Mouse (Mus musculus): ENCODE results near the gene Tcl1. TPM values are rescaled to one million over a fixed set of nuclear protein-coding genes. Genes with fewer than 3 reads are reported as not detected.

The Tcl1 gene
- not detected in 2 replicates for polyA plus RNA-seq (2012; ENCODE audit: low replicate concordance)

DNA sequence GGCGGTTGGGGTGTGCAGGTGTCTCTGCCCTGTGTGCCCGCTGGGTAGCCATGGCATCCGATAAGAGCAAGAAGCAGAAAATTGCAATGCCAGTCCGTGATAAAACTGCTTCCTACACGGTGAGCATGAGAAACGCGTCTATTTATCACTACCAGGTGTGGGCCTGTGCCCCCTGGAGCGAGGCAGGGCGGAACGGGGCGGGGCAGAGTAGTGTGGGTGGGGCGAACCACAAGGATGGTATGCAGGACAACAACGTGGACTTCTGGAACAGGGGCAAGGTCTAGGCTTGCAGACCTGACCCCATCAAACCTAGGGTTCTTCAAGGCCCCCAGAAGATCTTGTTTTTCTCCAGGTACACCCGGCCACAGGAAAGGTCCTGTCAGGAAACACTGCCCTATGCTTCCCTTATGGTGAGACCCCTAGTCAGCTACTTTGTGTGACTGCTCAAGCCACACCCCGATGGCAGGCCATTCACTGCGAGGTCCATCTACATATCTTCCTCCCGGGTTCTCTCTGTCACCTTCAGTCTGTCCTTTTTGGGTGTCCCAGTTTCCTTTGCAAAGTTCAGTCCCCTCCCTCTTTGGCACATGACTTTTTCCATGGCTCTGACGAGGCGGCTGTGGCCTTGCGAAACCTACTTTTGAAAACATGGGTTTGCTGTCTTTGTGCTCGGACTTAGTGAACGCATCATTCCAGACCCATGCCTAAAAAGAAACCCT is at the start of gene Tcl1:
Tcl1 (minus strand) TSS at position 193 of the 719 bp plus-strand sequence.

GRCm38 (mm10) chr12:105201657-105202056 is 20.9 kb downstream of the Tcl1 start, which contains the start of gene Tcl1b4:
Gene Tcl1b4 (plus strand): TSS chr12:105201957.

DNA sequence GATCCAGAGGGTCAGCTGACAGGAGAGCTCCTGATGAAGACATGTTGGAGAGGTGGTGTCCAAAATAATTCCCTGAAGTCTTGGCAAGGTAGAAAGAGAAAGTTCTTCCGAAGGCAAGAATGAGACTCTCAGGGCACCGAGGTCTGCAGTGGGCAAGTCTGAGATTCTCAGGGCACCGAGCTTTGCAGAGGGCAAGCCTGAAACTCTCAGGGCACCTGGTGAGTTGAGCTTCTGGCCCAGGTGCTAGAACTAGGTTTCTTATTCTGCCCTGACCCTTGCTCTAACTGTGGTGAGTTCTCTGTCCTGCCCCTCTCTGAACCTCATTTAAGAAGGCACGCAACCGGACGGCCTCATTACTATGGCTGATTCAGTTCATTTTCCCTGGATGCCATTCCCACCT is 31.9 kb downstream of the Tcl1 start, which contains the start of gene Tcl1b3:
Tcl1b3 (plus strand) TSS at position 301 of the 400 bp plus-strand sequence.

DNA sequence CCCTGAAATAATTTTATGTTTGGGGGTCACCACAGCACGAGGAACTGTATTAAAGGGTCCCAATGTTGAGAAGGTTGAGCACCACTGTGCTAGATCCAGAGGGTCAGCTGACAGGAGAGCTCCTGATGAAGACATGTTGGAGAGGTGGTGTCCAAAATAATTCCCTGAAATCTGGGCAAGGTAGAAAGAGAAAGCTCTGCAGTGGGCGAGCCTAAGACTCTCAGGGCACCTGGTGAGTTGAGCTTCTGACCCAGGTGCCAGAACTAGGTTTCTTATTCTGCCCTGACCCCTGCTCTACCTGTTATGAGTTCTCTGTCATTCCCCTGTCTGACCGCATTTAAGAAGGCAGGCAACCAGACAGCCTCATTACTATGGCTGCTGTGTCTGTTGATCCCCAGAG is 46.5 kb downstream of the Tcl1 start, which contains the start of gene Tcl1b5:
Tcl1b5 (plus strand) TSS at position 301 of the 400 bp plus-strand sequence.

Other genes starting within 250 kb of the Tcl1 start
- gene Syne3, start 213.0 kb downstream of the Tcl1 start, polyA plus RNA-seq (2012; ENCODE audit: low replicate concordance): 22.1 and 27.8 TPM in 2 replicates
- gene Glrx5, start 190.1 kb downstream of the Tcl1 start, polyA plus RNA-seq (2012; ENCODE audit: low replicate concordance): 69.6 and 101 TPM in 2 replicates
- gene Tcl1b2, start 76.8 kb downstream of the Tcl1 start, polyA plus RNA-seq (2012; ENCODE audit: low replicate concordance): not detected in 2 replicates
- not detected in 2 replicates for gene Tcl1b1, start 63.1 kb downstream of the Tcl1 start, polyA plus RNA-seq (2012; ENCODE audit: low replicate concordance)
- gene Tcl1b5, start 46.4 kb downstream of the Tcl1 start, polyA plus RNA-seq (2012; ENCODE audit: low replicate concordance): not detected in 2 replicates
- not detected in 2 replicates for gene Tcl1b3, start 31.8 kb downstream of the Tcl1 start, polyA plus RNA-seq (2012; ENCODE audit: low replicate concordance)
- gene Tcl1b4, start 20.8 kb downstream of the Tcl1 start, polyA plus RNA-seq (2012; ENCODE audit: low replicate concordance): not detected in 2 replicates
- gene Tunar, start 111.1 kb upstream of the Tcl1 start, polyA plus RNA-seq (2012; ENCODE audit: low replicate concordance): not detected in 2 replicates
- 0.13 and 0.23 TPM in 2 replicates for gene D430019H16Rik, start 231.1 kb upstream of the Tcl1 start, polyA plus RNA-seq (2012; ENCODE audit: low replicate concordance)

All from hematopoietic multipotent progenitor cell, adult 10-12 weeks (in vitro differentiated cells).